ENCODE assay signal across 9 mouse cellular contexts in genomic region chr8:10990421-10991110, GRCm38 (mm10). TPM values are rescaled to one million over a fixed set of nuclear protein-coding genes. Genes with fewer than 3 reads are reported as not detected.
DNase-seq lines count a peak whose midpoint lies in the region; ATAC-seq and TF ChIP-seq lines count a peak whose summit lies in the region.
"Had no signal": no experiment of that assay in that cellular context is flagged by ENCODE, and none has a peak within 500 bp of the region (broad histone marks: within the 10 kb centered on the region; RNA-seq: fewer than 3 reads in every experiment).

No protein-coding gene starts in this region.

- DNase-seq in kidney, adult 2 months = no peak
- DNase-seq in kidney, postnatal 4 days = no peak
- DNase-seq in embryonic facial prominence, embryonic 14.5 days (ENCODE audit: low spot score) = peak; percentile 65
- peak; percentile 50 for DNase-seq in midbrain, embryonic 14.5 days
- DNase-seq in B cell, adult 2 months = no peak
- DNase-seq in T-cell, adult 2 months (ENCODE audit: low spot score) = no peak
- no peak for DNase-seq in kidney, adult 18-20 months

- no peak overlapping the region for H3K4me3 ChIP-seq in kidney, adult 2 months (ENCODE audit: insufficient read depth, low read depth, low read length)
- no peak overlapping the region for H3K4me3 ChIP-seq in embryonic facial prominence, embryonic 14.5 days (ENCODE audit: low read depth, low read length)
- H3K4me3 ChIP-seq in limb, embryonic 12.5 days (replicated peaks) = no peak overlapping the region
- H3K4me3 ChIP-seq in midbrain, embryonic 14.5 days (replicated peaks; ENCODE audit: low read depth, low read length) = no peak overlapping the region
- H3K4me3 ChIP-seq: heart, adult 2 months had no signal

- H3K27ac ChIP-seq in kidney, adult 2 months (ENCODE audit: insufficient read depth, low read depth, low read length) = peak overlapping the region; percentile 21; the same call in 1 of the 2 replicates
- peak overlapping the region; percentile 7; the same call in 1 of the 2 replicates for H3K27ac ChIP-seq in embryonic facial prominence, embryonic 14.5 days (replicated peaks; ENCODE audit: low read depth, low read length)
- H3K27ac ChIP-seq in limb, embryonic 12.5 days = peak overlapping the region; percentile 4; the same call in 1 of the 2 replicates
- peak overlapping the region; percentile 53 for H3K27ac ChIP-seq in midbrain, embryonic 14.5 days (replicated peaks; ENCODE audit: low read depth, low read length)
- H3K27ac ChIP-seq: heart, adult 2 months had no signal

- H3K4me2 ChIP-seq in embryonic facial prominence, embryonic 14.5 days (ENCODE audit: low read depth, low read length) = no peak overlapping the region
- H3K4me2 ChIP-seq in limb, embryonic 12.5 days = peak overlapping the region; percentile 13
- H3K4me2 ChIP-seq in midbrain, embryonic 14.5 days (ENCODE audit: low read length) = no peak overlapping the region

- H3K9me3 ChIP-seq in embryonic facial prominence, embryonic 14.5 days (ENCODE audit: control insufficient read depth, low read length) = no peaks in the 10 kb centered on the region
- H3K9me3 ChIP-seq in limb, embryonic 12.5 days = no peaks in the 10 kb centered on the region; the same call in 1 of the 2 replicates
- no peaks in the 10 kb centered on the region for H3K9me3 ChIP-seq in midbrain, embryonic 14.5 days (ENCODE audit: control insufficient read depth, low read length)

- no peak for TF ChIP-seq POLR2A in kidney, adult 2 months (IDR thresholded peaks at IDR 0.05; ENCODE audit: low read depth, low read length)

- TF ChIP-seq CTCF in kidney, adult 2 months (conservative IDR thresholded peaks at IDR 0.05; ENCODE audit: insufficient read depth, insufficient read length, low read depth, low read length) = no peak

- no peak overlapping the region for H3K9ac ChIP-seq in embryonic facial prominence, embryonic 14.5 days (ENCODE audit: low read depth, low read length)
- no peak overlapping the region for H3K9ac ChIP-seq in limb, embryonic 12.5 days (replicated peaks)
- H3K9ac ChIP-seq in midbrain, embryonic 14.5 days (replicated peaks; ENCODE audit: low read length) = no peak overlapping the region

- ATAC-seq in embryonic facial prominence, embryonic 14.5 days (ENCODE audit: low read depth) = no peak
- no peak for ATAC-seq in limb, embryonic 12.5 days (ENCODE audit: insufficient number of reproducible peaks, insufficient read depth, low FRiP score, low TSS enrichment, low read depth)
- ATAC-seq in midbrain, embryonic 14.5 days (ENCODE audit: low FRiP score, low TSS enrichment) = no peak

- peaks cover 16% of the 10 kb centered on the region for H3K4me1 ChIP-seq in kidney, adult 2 months (ENCODE audit: control insufficient read depth, insufficient read depth, low read length)
- H3K4me1 ChIP-seq in embryonic facial prominence, embryonic 14.5 days (ENCODE audit: control insufficient read depth, insufficient read depth, low read length) = peaks cover 17% of the 10 kb centered on the region
- peaks cover 46% of the 10 kb centered on the region for H3K4me1 ChIP-seq in limb, embryonic 12.5 days (replicated peaks)
- H3K4me1 ChIP-seq in midbrain, embryonic 14.5 days (ENCODE audit: control insufficient read depth, insufficient read depth, low read length) = peaks cover 37% of the 10 kb centered on the region

- peaks cover 1% of the 10 kb centered on the region; the same call in 1 of the 2 replicates for H3K36me3 ChIP-seq in kidney, adult 2 months (ENCODE audit: control insufficient read depth, insufficient read depth, low read length)
- H3K36me3 ChIP-seq in embryonic facial prominence, embryonic 14.5 days (ENCODE audit: control insufficient read depth, insufficient read depth, low read length) = peaks cover 18% of the 10 kb centered on the region
- H3K36me3 ChIP-seq in limb, embryonic 12.5 days = peaks cover 40% of the 10 kb centered on the region
- H3K36me3 ChIP-seq in midbrain, embryonic 14.5 days (ENCODE audit: control insufficient read depth, insufficient read depth, low read length) = peaks cover 12% of the 10 kb centered on the region

- WGBS in kidney, adult 2 months = 31% methylated on average over 10 of the region's 10 CpGs
- 30% methylated on average over 10 of the region's 10 CpGs for WGBS in embryonic facial prominence, embryonic 14.5 days
- WGBS in limb, embryonic 12.5 days = 18% methylated on average over 10 of the region's 10 CpGs
- 13% methylated on average over 10 of the region's 10 CpGs for WGBS in midbrain, embryonic 14.5 days

- no peaks in the 10 kb centered on the region for H3K27me3 ChIP-seq in kidney, adult 2 months (replicated peaks; ENCODE audit: control insufficient read depth, insufficient read depth, low read length)
- no peaks in the 10 kb centered on the region for H3K27me3 ChIP-seq in embryonic facial prominence, embryonic 14.5 days (replicated peaks; ENCODE audit: control insufficient read depth, insufficient read depth, low read length)
- H3K27me3 ChIP-seq in limb, embryonic 12.5 days = no peaks in the 10 kb centered on the region
- H3K27me3 ChIP-seq in midbrain, embryonic 14.5 days (ENCODE audit: control insufficient read depth, insufficient read depth, low read length) = no peaks in the 10 kb centered on the region

RNA-seq across cellular contexts. Expression of gene Irs2, which starts 17.7 kb away (rescaled TPM):
- polyA plus RNA-seq in kidney, adult 2 months (2012; rRNA removed) = 10.4 and 10.5 TPM in 2 replicates
- 5.4 and 5.9 TPM in 2 replicates for polyA plus RNA-seq in embryonic facial prominence, embryonic 14.5 days (2014; fragmentation: Nextera tagmentation; extraction: Ambion mirVana)
- 10.9 and 11.7 TPM in 2 replicates for polyA plus RNA-seq in limb, embryonic 12.5 days (2016; fragmentation: Nextera tagmentation; extraction: Ambion mirVana)
- 5.2 and 5.4 TPM in 2 replicates for polyA plus RNA-seq in midbrain, embryonic 14.5 days (2014; fragmentation: Nextera tagmentation; extraction: Ambion mirVana)

Comparison
In these comparisons a context has a peak if more than half of its experiments do, and no peak if none do; other contexts are left out.
1. DNase-seq: peak in embryonic facial prominence, embryonic 14.5 days (single experiment) and midbrain, embryonic 14.5 days (single experiment); none in kidney, adult 2 months (single experiment), kidney, postnatal 4 days (0 of 2), B cell, adult 2 months (0 of 2), T-cell, adult 2 months (single experiment) and kidney, adult 18-20 months (single experiment).
2. Peak in every context shown above with its lines, with median percentiles within 50 percentile points of each other: H3K27ac ChIP-seq.